Mouse (Mus musculus) C2C12 (cell line): ENCODE data around the gene Acot12.

Experiments
- CEBPB ChIP-seq: IDR thresholded peaks from one replicate; pipeline ENCODE4 v1.6.1; 2011; ENCODE audit warnings: low read depth, mild to moderate bottlenecking, control low read depth, moderate library complexity
- CTCF ChIP-seq: IDR thresholded peaks from one replicate; pipeline ENCODE4 v1.5.1; 2011; ENCODE audit not compliant: control insufficient read depth, insufficient read depth, insufficient read length
- MAX ChIP-seq: IDR thresholded peaks from one replicate; pipeline ENCODE4 v1.6.1; 2011; ENCODE audit warnings: mild to moderate bottlenecking, control low read depth
- MYOG ChIP-seq: IDR thresholded peaks from one replicate; pipeline ENCODE4 v1.6.1; 2011; ENCODE audit not compliant: control insufficient read depth, insufficient read length; ENCODE audit errors: extremely low read depth
- USF1 ChIP-seq: IDR thresholded peaks from one replicate; pipeline ENCODE4 v1.6.1; 2011; ENCODE audit warnings: low read depth, mild to moderate bottlenecking, control low read depth, moderate library complexity

GRCm38 (mm10) chr13:91823735-91824134, 82.4 kb downstream of the Acot12 start:
- TF ChIP-seq CTCF, result no peak
- no peak for TF ChIP-seq MYOG
- TF ChIP-seq USF1, result no peak
- no peak for TF ChIP-seq MAX
- no peak for TF ChIP-seq CEBPB
